Mouse (Mus musculus): ENCODE measurements around the gene Myh7.

DNA sequence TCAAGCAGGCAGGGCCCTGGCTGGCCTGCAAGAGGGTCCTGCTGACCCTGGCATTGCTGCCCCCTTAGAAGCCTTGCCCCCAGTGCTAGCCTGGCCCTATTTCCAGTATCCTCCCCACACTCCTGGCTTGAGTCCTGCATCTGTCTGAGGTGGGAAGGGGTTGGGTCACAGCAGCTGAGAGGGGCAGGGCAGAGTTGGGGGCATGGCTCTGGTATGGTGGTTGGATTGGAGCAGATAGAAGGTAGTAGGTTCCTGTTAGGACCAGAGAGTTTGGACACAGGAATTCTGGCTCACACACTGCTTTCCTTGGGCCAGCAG, 402 bp upstream of the Myh7 start:
- TF ChIP-seq CTCF (IDR thresholded peaks at IDR 0.05; ENCODE audit: low read depth, low read length), result no peak
- no peak for TF ChIP-seq POLR2A (IDR thresholded peaks at IDR 0.05; ENCODE audit: borderline replicate concordance, low read depth, low read length)
